Mouse (Mus musculus) ES-E14 (cell line): ENCODE results near the gene Gm21915.

ENCODE experiments used
- CHD2 ChIP-seq: IDR thresholded peaks from 2 replicates; pipeline ENCODE4 v1.6.1; 2014; ENCODE audit warnings: mild to moderate bottlenecking, low read depth, low read length, inconsistent platforms
- MAFK ChIP-seq: IDR thresholded peaks from 2 replicates; pipeline ENCODE4 v1.6.1; 2014; ENCODE audit warnings: mild to moderate bottlenecking, low read depth, low read length, inconsistent platforms; ENCODE audit not compliant: insufficient read depth
- ZC3H11A ChIP-seq: IDR thresholded peaks from 2 replicates; pipeline ENCODE4 v1.6.1; 2012; ENCODE audit warnings: low read depth, mild to moderate bottlenecking, inconsistent platforms, low read length, borderline replicate concordance
- ZNF384 ChIP-seq: IDR thresholded peaks from 2 replicates; pipeline ENCODE4 v1.6.1; 2012; ENCODE audit warnings: low read depth, low read length, inconsistent platforms

- TF ChIP-seq CHD2 (no peak), ZC3H11A (no peak), MAFK (no peak), ZNF384 (no peak)
These were observed 16.0 kb downstream of the Gm21915 start for GRCm38 (mm10) chr9:40686421-40686899.
